Mouse (Mus musculus) neural tube, embryonic 13.5 days (tissue): ENCODE measurements at regions not wholly inside any gene's neighbourhood (a gene's known extent, or its start where the extent isn't known, plus 50 kb on each side); places are given as distances from the start of the nearest gene placed in this dataset.

Source experiments
- ATAC-seq: fragments of 200-750 bp; cut with Nextera tagmentation; 2 replicates; pipeline ENCODE4 v1.8.0; 2017; ENCODE audit warnings: low read depth, mild to moderate bottlenecking, moderate TSS enrichment, moderate library complexity
- H3K27ac ChIP-seq: fragments of 300-500 bp; sonication (generic); replicated peaks from 2 replicates; pipeline ENCODE4 v1.5.1; 2015; ENCODE audit warnings: moderate library complexity, mild to moderate bottlenecking, inconsistent platforms
- H3K27me3 ChIP-seq: fragments of 300-500 bp; sonication (generic); 2 replicates; pipeline ENCODE4 v1.6.1; 2015; ENCODE audit warnings: mild to moderate bottlenecking, inconsistent platforms
- H3K36me3 ChIP-seq: fragments of 300-500 bp; sonication (generic); 2 replicates; pipeline ENCODE4 v1.6.1; 2015; ENCODE audit warnings: mild to moderate bottlenecking, inconsistent platforms
- H3K4me1 ChIP-seq: fragments of 300-500 bp; sonication (generic); replicated peaks from 2 replicates; pipeline ENCODE4 v1.6.1; 2015; ENCODE audit warnings: inconsistent platforms
- H3K4me2 ChIP-seq: fragments of 300-500 bp; sonication (generic); 2 replicates; pipeline ENCODE4 v1.6.1; 2015; ENCODE audit warnings: inconsistent platforms, mild to moderate bottlenecking, moderate library complexity
- H3K4me3 ChIP-seq: fragments of 300-500 bp; sonication (generic); 2 replicates; pipeline ENCODE4 v1.5.1; 2015; ENCODE audit warnings: mild to moderate bottlenecking, inconsistent platforms
- H3K9ac ChIP-seq: fragments of 300-500 bp; sonication (generic); 2 replicates; pipeline ENCODE4 v1.6.1; 2015; ENCODE audit warnings: moderate library complexity, mild to moderate bottlenecking, inconsistent platforms
- H3K9me3 ChIP-seq: fragments of 300-500 bp; sonication (generic); 2 replicates; pipeline ENCODE4 v1.6.1; 2016; ENCODE audit warnings: inconsistent platforms
- WGBS: fragments of 180-500 bp; shearing (Covaris S2); methylation state at CpG from one replicate; pipeline ENCODE4 v1.1.7; 2015; 5-methylcytosine and 5-hydroxymethylcytosine counted together

- no peaks in the 10 kb centered on the region for H3K4me1 ChIP-seq
These were observed 404.4 kb upstream of the Gm765 start for GRCm38 (mm10) chr6:98746976-98747375.

GRCm38 (mm10) chr6:98740447-98740846 lies 397.9 kb upstream of the Gm765 start:
- H3K9ac ChIP-seq: no peak overlapping the region
- no peak for ATAC-seq
- 96% methylated on average over 2 of the region's 2 CpGs for WGBS
- no peaks in the 10 kb centered on the region for H3K36me3 ChIP-seq
- no peak overlapping the region for H3K4me2 ChIP-seq
- H3K27ac ChIP-seq: no peak overlapping the region
- H3K4me3 ChIP-seq: no peak overlapping the region
- H3K27me3 ChIP-seq: no peaks in the 10 kb centered on the region
- no peaks in the 10 kb centered on the region for H3K9me3 ChIP-seq
- no peaks in the 10 kb centered on the region for H3K4me1 ChIP-seq

More at GRCm38 (mm10) chr6:98746976-98747375, 404.4 kb upstream of the Gm765 start:
- H3K27me3 ChIP-seq: no peaks in the 10 kb centered on the region
- H3K27ac ChIP-seq: no peak overlapping the region
- no peaks in the 10 kb centered on the region for H3K9me3 ChIP-seq
- no peak overlapping the region for H3K4me3 ChIP-seq
- no peaks in the 10 kb centered on the region for H3K36me3 ChIP-seq
- H3K9ac ChIP-seq: no peak overlapping the region
- ATAC-seq: no peak
- H3K4me2 ChIP-seq: no peak overlapping the region
- WGBS: 71% methylated on average over 8 of the region's 8 CpGs

GRCm38 (mm10) chr6:98731010-98731530 lies 388.5 kb upstream of the Gm765 start:
- Histone ChIP-seq H3K4me1 (no peaks in the 10 kb centered on the region), H3K27me3 (no peaks in the 10 kb centered on the region), H3K9ac (no peak overlapping the region), H3K9me3 (no peaks in the 10 kb centered on the region), H3K4me3 (no peak overlapping the region), H3K36me3 (no peaks in the 10 kb centered on the region), H3K27ac (no peak overlapping the region), H3K4me2 (no peak overlapping the region)
- no peak for ATAC-seq

GRCm38 (mm10) chr6:98726605-98727144 lies 384.1 kb upstream of the Gm765 start:
- 90% methylated on average over 5 of the region's 5 CpGs for WGBS
- Histone ChIP-seq H3K4me2 (no peak overlapping the region), H3K9ac (no peak overlapping the region), H3K27ac (no peak overlapping the region), H3K9me3 (no peaks in the 10 kb centered on the region), H3K36me3 (no peaks in the 10 kb centered on the region), H3K4me1 (no peaks in the 10 kb centered on the region), H3K4me3 (no peak overlapping the region), H3K27me3 (no peaks in the 10 kb centered on the region)
- no peak for ATAC-seq

DNA sequence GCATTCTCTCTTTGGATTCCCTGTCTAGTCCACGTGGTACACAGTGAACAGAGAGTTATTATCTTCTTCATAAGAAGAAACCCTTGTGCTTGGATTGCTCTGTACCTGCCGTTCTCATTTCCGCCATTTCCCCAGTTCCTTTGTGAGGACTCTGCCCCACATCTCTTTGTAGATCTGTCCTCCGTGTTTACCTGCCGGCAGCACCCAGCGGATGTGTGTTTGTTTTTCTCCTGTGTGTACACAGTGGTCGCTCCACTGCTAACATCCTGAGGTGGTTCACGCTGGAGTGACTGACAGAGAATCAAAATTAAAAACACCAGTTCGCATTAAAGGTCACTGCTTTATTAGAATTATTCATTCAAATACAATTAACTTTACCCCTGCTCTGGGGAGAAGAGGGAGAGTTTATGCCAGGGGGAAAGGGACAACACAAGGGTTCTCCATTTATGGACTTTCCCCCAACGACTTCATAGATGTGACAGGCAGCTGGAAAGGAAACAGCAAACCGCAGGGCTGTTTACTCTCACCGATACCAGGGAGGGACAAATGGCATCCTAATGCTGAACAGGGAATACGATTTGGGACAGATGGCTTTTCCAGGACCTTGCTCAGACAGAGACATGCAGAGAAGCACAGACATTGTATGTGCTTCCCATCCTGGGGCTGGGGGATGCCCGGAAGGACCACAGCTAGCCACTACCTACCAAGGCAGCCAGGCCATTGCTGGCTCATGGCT lies 362.5 kb upstream of the Gm765 start:
- H3K4me3 ChIP-seq: no peak overlapping the region
- no peak overlapping the region for H3K4me2 ChIP-seq
- H3K36me3 ChIP-seq: no peaks in the 10 kb centered on the region
- H3K9ac ChIP-seq: no peak overlapping the region
- no peaks in the 10 kb centered on the region for H3K27me3 ChIP-seq
- no peak for ATAC-seq
- 75% methylated on average over 14 of the region's 14 CpGs for WGBS
- no peak overlapping the region for H3K27ac ChIP-seq
- no peaks in the 10 kb centered on the region for H3K9me3 ChIP-seq
- H3K4me1 ChIP-seq: no peaks in the 10 kb centered on the region

GRCm38 (mm10) chr6:98697571-98697970 lies 355.0 kb upstream of the Gm765 start:
- H3K27me3 ChIP-seq: no peaks in the 10 kb centered on the region
- H3K4me3 ChIP-seq: no peak overlapping the region
- 85% methylated on average over 7 of the region's 7 CpGs for WGBS
- no peak for ATAC-seq
- no peaks in the 10 kb centered on the region for H3K9me3 ChIP-seq
- H3K36me3 ChIP-seq: no peaks in the 10 kb centered on the region
- H3K4me2 ChIP-seq: no peak overlapping the region
- no peaks in the 10 kb centered on the region for H3K4me1 ChIP-seq
- H3K27ac ChIP-seq: no peak overlapping the region
- no peak overlapping the region for H3K9ac ChIP-seq

- H3K4me3 ChIP-seq: no peak overlapping the region
- H3K9ac ChIP-seq: no peak overlapping the region
- no peaks in the 10 kb centered on the region for H3K4me1 ChIP-seq
- no peak for ATAC-seq
- H3K27ac ChIP-seq: no peak overlapping the region
- no peaks in the 10 kb centered on the region for H3K9me3 ChIP-seq
- H3K27me3 ChIP-seq: no peaks in the 10 kb centered on the region
- 75% methylated on average over 8 of the region's 8 CpGs for WGBS
- no peak overlapping the region for H3K4me2 ChIP-seq
- H3K36me3 ChIP-seq: no peaks in the 10 kb centered on the region
These were observed 350.9 kb upstream of the Gm765 start for GRCm38 (mm10) chr6:98693411-98693810.

DNA sequence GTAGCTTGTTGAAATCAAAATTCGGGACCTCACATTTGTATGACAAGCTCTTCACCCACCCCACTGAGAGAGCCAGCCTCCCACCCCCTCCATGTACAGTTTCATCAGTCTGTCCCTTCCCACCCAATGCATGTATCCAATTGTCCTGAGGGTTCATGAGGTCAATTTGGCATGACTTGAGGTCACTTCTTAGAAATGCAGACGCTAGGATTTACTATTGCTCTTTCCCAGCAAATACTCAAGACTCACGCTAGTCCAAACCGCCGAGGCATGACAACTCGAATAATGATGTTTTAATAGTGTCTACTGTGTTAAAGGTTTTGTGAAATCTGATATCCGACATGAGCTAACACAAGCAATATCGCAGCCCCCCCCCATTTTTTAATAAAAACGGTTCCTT lies 347.6 kb upstream of the Gm765 start:
- no peak overlapping the region for H3K4me3 ChIP-seq
- no peak overlapping the region for H3K27ac ChIP-seq
- no peak for ATAC-seq
- no peaks in the 10 kb centered on the region for H3K4me1 ChIP-seq
- 49% methylated on average over 9 of the region's 9 CpGs for WGBS
- no peaks in the 10 kb centered on the region for H3K36me3 ChIP-seq
- H3K9me3 ChIP-seq: no peaks in the 10 kb centered on the region
- H3K9ac ChIP-seq: no peak overlapping the region
- no peaks in the 10 kb centered on the region for H3K27me3 ChIP-seq
- H3K4me2 ChIP-seq: no peak overlapping the region

- no peaks in the 10 kb centered on the region for H3K27me3 ChIP-seq
- ATAC-seq: no peak
- H3K4me2 ChIP-seq: no peak overlapping the region
- no peak overlapping the region for H3K27ac ChIP-seq
- H3K36me3 ChIP-seq: no peaks in the 10 kb centered on the region
- no peak overlapping the region for H3K9ac ChIP-seq
- whole genome bisulfite sequencing: 72% methylated on average over 3 of the region's 3 CpGs
- H3K4me3 ChIP-seq: no peak overlapping the region
- H3K4me1 ChIP-seq: no peaks in the 10 kb centered on the region
- no peaks in the 10 kb centered on the region for H3K9me3 ChIP-seq
These were observed 346.8 kb upstream of the Gm765 start for GRCm38 (mm10) chr6:98689395-98689794.

- Histone ChIP-seq H3K27me3 (no peaks in the 10 kb centered on the region), H3K36me3 (no peaks in the 10 kb centered on the region), H3K27ac (no peak overlapping the region), H3K4me1 (no peaks in the 10 kb centered on the region), H3K9ac (no peak overlapping the region), H3K9me3 (no peaks in the 10 kb centered on the region), H3K4me2 (no peak overlapping the region), H3K4me3 (no peak overlapping the region)
- ATAC-seq: no peak
- 92% methylated on average over 2 of the region's 2 CpGs for WGBS
These were observed 346.1 kb upstream of the Gm765 start for GRCm38 (mm10) chr6:98688624-98689023.

DNA sequence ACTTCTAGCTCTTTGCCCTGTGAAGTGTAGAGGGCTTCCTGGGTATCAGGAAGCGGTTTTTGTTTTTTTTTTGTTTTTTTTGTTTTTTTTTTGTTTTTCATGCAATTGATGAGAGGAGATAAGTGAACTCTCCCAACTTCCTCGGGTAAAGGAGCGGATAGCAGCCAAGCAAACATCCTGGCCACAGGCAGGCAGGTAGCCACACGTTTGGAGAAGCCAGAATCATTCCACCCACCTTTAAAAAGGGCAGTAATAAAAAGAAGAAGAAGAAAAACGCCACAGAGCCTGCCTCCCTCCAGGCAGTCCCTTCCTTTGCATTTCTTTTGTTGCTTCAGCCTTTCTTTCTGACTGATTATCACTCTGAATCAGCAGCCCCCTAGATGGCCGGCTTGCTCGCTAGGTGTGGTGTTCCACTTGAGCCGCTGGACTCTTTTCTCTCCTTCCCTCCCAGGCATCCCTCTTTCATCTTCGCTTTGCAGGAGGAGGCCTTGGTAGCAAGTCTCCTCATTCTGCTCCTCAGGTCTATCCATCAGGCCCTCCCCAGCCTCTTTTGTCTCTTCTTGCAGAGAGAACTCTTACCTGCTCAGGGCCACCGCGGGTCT lies 323.9 kb upstream of the Gm765 start:
- Histone ChIP-seq H3K9ac (no peak overlapping the region), H3K4me3 (no peak overlapping the region), H3K4me1 (peaks cover 7% of the 10 kb centered on the region), H3K4me2 (peak overlapping the region; percentile 16; the same call in 1 of the 2 replicates), H3K27ac (no peak overlapping the region), H3K36me3 (no peaks in the 10 kb centered on the region), H3K9me3 (0 out of 2 replicates have a peak, but pooled peaks cover 4% of the 10 kb centered on the region), H3K27me3 (peaks cover 6% of the 10 kb centered on the region; the same call in 1 of the 2 replicates)
- WGBS: 15% methylated on average over 11 of the region's 11 CpGs
- ATAC-seq: no peak

- 88% methylated on average over 3 of the region's 3 CpGs for WGBS
- Histone ChIP-seq H3K4me3 (no peak overlapping the region), H3K36me3 (no peaks in the 10 kb centered on the region)
These were observed 309.3 kb upstream of the Gm765 start for GRCm38 (mm10) chr6:98651827-98652226.

More at GRCm38 (mm10) chr6:98651827-98652226, 309.3 kb upstream of the Gm765 start:
- Histone ChIP-seq H3K9ac (no peak overlapping the region), H3K4me1 (no peaks in the 10 kb centered on the region), H3K27ac (no peak overlapping the region), H3K4me2 (no peak overlapping the region), H3K9me3 (no peaks in the 10 kb centered on the region), H3K27me3 (no peaks in the 10 kb centered on the region)
- no peak for ATAC-seq
